Mouse (Mus musculus) retina, postnatal 7 days (tissue): Measurements from ENCODE around the gene Gpatch8.

Experiments used
- DNase-seq: peaks from one replicate; pipeline ENCODE4 v3.0.0-alpha.2; 2012; ENCODE audit warnings: low read depth, low spot score

Gpatch8 gene

DNA sequence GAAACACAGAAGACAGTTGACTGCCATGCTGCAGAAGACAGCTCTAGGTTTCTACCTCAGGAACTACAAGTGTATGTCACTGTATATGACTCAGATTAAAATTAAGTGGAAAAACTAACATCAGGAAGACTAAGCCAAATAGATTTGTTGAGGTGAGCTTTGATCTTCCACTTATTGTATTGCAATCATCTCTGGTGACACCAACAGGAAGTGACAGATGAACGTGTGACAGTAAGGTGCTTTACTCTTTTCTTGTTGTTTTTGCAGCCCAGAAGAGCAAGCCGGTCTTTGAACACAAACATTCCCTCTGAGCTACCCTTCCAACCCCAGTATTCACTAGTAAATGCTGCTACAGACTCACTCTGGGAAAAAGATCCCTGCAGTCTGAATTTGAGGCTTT lies 59.5 kb downstream of the Gpatch8 start:
- DNase-seq = no peak

DNA sequence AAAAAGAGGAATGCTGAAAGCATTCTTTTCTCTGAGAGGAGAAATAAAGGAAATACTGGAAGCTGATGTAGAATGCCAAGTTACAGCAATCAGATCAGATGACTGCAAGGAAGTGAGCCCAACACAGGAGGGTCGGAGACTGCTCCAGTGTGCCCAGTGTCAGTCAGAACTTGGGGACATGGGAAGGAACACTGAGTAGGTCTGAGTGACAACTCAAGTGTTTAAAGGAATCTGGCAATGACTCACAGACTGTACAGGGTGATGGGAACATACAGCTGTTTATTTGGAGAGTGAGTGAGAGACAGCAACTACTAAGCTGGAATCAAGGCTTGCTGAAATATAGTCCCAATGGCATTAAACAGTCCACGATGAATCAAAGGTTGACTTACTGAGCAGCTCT lies 60.0 kb downstream of the Gpatch8 start:
- no peak for DNase-seq

DNA sequence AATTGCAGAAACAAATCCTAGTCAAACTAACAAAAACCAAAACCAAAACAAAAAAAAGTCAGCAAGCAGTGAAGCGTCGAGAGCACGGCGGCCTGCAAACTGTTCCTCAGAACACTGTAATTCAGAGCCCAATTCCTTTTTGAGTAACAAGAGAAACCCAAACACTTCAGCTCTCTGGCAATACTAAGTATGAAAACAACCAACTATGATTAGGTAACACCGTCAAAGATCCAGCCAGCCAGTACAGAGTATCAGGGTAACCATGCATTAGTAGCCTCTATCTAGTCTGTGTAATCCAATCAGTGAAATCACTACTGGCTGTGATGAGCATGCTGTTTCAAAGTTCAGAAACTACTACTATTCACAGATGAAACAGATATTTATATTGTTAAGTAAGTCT lies 60.5 kb downstream of the Gpatch8 start:
- no peak for DNase-seq

GRCm38 (mm10) chr11:102495114-102495513 lies 61.1 kb downstream of the Gpatch8 start:
- no peak for DNase-seq

DNA sequence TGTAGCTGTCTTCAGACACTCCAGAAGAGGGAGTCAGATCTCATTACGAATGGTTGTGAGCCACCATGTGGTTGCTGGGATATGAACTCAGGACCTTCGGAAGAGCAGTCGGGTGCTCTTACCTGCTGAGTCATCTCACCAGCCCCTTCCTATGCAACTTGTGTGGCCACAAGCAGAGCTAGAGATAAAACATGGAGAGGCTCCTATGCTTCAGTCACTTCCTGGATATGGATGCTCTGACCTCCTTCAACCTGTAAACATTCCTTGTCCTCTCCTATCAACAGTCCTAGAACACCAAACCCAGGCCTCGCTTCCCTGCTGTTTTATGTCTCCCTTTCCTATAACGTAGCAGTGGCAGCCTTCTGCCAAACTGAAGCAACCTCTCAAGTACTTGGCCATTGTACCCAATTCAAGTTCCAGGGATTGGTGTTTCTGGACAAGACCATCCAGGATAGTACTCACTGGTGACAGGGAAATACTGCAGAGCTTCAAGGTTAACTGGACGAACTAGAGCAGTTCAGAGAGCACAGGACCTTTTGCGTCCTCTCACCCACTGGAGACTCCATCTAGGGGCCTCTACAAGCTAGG lies 62.0 kb downstream of the Gpatch8 start:
- no peak for DNase-seq

DNA sequence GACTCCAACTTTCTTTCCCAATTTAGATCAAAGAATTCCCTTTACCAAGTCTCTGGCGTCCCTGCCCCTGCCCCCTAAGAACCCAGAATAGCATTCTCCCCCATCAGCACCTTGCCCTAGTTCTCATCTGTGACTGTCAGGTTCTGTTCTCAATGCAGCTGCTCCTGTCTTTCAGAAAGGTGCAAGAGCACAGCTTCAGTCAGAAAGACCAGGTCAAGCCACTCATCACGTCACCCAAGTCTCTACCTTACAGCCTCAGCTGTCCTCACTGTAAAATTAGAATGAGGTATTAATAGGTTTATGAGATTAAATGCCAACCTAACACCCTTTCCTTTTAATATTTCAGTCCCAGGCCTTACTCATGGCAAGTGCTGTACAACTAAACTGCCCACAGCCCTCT lies 63.0 kb downstream of the Gpatch8 start:
- no peak for DNase-seq

- DNase-seq = no peak
Measured at GRCm38 (mm10) chr11:102487901-102488300, 68.3 kb downstream of the Gpatch8 start.

- DNase-seq = peak; percentile 50
Measured at GRCm38 (mm10) chr11:102486733-102487386, 69.3 kb downstream of the Gpatch8 start.

DNA sequence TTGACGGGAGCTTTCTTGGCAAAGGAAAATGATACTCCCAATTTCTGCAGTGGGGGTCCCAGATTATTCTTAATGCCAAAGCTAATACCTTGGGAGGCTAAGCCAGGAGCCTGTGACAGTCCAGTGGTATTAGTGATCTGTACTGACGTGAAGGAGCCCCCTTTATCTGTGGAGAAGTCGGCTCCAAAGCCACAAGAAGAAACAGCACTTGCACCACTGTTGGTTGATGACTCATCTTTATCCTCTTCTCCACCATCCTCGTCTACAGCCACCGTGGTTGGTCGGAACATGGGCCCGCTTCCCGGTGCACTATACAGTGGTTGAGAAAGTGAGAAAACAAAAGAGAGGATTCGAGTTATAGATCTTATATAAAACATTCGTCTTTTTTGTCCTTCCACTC lies 74.4 kb downstream of the Gpatch8 start:
- no peak for DNase-seq

- DNase-seq = no peak
Measured at GRCm38 (mm10) chr11:102480897-102481296, 75.3 kb downstream of the Gpatch8 start.

- no peak for DNase-seq
Measured at GRCm38 (mm10) chr11:102480111-102480510, 76.1 kb downstream of the Gpatch8 start.

GRCm38 (mm10) chr11:102479581-102479980 lies 76.6 kb downstream of the Gpatch8 start:
- no peak for DNase-seq

DNA sequence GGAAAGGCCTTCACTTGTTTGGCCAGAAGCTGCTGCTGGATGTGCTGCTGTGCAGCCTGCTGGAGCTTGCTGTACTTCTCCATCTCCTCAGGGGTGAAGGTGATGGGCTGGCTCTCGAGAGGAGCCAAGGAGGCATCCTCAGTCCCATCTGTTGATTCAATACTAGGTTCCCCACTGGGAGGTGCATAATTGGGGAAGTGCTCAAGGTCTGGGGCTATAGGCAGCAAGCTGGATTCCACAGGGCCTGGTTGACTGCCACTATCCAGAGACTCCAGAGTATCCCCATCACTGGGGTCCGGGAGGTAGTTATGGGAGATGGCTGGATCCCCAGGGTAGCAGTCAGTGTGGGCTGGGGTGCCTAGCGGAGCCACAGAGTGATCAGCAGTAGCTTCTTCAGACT lies 77.5 kb downstream of the Gpatch8 start:
- no peak for DNase-seq

GRCm38 (mm10) chr11:102475027-102475426 lies 81.2 kb downstream of the Gpatch8 start:
- no peak for DNase-seq

- DNase-seq = no peak
Measured at GRCm38 (mm10) chr11:102469648-102470357, 86.4 kb downstream of the Gpatch8 start, which contains the start of gene Itga2b. TSS of gene Itga2b (minus strand) at chr11:102470122.

GRCm38 (mm10) chr11:102467041-102467631 lies 89.1 kb downstream of the Gpatch8 start:
- DNase-seq = peak; percentile 81

DNA sequence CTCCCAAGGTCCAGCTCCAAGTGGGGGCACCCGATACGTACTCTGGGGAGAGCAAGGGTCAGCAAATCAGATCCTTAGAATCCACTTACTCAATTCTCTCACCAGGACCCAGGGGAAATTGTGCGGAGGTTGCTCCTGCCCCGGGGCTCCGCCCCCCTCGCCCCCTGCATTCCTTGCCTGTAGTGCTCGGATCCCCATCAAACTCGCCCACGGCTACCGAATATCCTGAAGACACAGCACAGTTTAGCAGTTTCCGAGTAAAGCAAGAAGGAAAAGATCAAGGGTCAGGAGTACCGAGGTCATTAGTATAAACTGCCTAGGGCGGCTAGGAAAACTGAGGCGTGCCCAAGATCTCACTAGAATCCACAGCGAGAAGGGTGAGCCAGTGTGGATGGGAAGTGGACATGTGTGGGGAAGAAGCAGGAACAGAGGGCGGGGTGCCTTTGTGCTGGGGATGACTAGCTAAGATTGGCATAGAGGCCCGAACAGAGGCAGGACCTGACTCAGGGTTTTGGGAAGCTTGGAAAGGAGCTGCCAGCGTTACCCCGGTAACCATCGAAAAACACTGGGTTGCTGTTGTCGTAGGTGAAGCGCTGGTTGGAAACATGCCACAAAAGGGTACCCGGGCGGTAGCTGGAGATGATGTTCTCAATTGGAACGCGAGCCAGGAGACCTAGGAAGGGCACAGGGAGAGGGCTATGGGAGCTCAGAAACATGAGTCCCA lies 90.3 kb downstream of the Gpatch8 start:
- DNase-seq = no peak

GRCm38 (mm10) chr11:102464901-102465300 lies 91.3 kb downstream of the Gpatch8 start:
- DNase-seq = no peak

DNA sequence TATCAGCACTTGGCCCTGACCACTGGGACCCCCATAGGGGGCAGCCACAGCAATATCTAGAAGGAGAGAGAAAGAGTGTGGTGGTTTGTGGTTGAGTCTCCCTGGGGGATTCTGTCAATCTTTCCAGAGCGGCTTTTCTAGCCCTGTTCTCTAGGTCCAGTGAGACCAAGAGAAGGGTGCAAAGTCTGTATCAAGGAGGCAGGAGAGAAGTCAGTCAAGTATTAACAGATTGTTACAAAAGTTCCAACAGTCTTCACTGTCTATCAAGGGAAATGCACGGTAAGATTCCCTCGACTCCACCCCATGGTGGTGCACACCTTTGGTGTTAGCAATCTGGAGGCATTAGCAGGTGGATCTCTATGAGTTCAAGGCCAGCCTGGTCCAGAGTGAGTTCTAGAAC lies 94.4 kb downstream of the Gpatch8 start:
- no peak for DNase-seq

DNA sequence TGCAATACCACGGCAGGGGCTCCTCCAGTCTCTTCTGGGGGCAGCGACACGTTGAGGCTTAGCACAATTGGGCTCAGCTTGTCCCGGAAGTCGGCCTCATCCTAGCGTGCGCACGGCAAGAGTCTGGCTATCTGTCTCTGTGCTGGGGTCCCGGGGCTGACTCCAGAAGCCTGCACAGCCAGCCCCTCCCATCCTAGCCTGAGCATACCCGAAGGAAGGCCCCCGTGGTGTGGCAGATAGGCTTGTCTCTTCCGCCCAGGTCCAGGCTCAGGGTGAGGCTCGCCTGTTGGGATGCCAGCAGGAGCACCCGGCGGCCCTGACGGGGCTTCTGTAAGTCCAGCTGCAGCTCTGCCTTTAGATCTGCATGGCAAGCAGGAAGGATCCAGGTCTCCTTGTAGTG lies 95.7 kb downstream of the Gpatch8 start:
- DNase-seq = no peak

- peak; percentile 66 for DNase-seq
Measured at GRCm38 (mm10) chr11:102455740-102456396, 100.3 kb downstream of the Gpatch8 start.
